20 mouse cellular contexts compared by ENCODE assay signal in genomic region chr1:52161151-52161550, GRCm38 (mm10). TPM values are rescaled to one million over a fixed set of nuclear protein-coding genes. Genes with fewer than 3 reads are reported as not detected.
DNase-seq lines count a peak whose midpoint lies in the region; ATAC-seq and TF ChIP-seq lines count a peak whose summit lies in the region.
"Had no signal": no experiment of that assay in that cellular context is flagged by ENCODE, and none has a peak within 500 bp of the region (broad histone marks: within the 10 kb centered on the region; RNA-seq: fewer than 3 reads in every experiment).

No protein-coding gene starts in this region.

- no peak overlapping the region for H3K4me2 ChIP-seq in forebrain, embryonic 15.5 days (replicated peaks)
- H3K4me2 ChIP-seq in stomach, postnatal 0 days (replicated peaks; ENCODE audit: low read depth), result no peak overlapping the region
- H3K4me2 ChIP-seq: embryonic facial prominence, embryonic 13.5 days; heart, embryonic 11.5 days; heart, embryonic 15.5 days; hindbrain, embryonic 14.5 days had no signal

- peak; percentile 46 for DNase-seq in adrenal gland, adult 2 months
- DNase-seq in adrenal gland, postnatal 25 days, result no peak
- peak; percentile 10 for DNase-seq in forebrain, embryonic 10.5 days (ENCODE audit: extremely low spot score, low spot score)
- DNase-seq in left cerebral cortex, adult 2 months (ENCODE audit: extremely low spot score in 1 of 2, low spot score in 2 of 2), result no peak
- no peak for DNase-seq in left cerebral cortex, postnatal 25 days (ENCODE audit: low spot score in 2 of 2)
- peak; percentile 7 for DNase-seq in stomach, postnatal 0 days (ENCODE audit: low spot score)
- DNase-seq: cerebellum, adult 11 months; cerebellum, adult 9-10 months; cerebellum, postnatal 36 days; gastrocnemius, postnatal 10 days; heart, postnatal 14 days had no signal

- H3K27me3 ChIP-seq in forebrain, embryonic 10.5 days (ENCODE audit: poor library complexity, severe bottlenecking), result no peaks in the 10 kb centered on the region
- H3K27me3 ChIP-seq in forebrain, embryonic 15.5 days, result no peaks in the 10 kb centered on the region
- H3K27me3 ChIP-seq in stomach, postnatal 0 days (ENCODE audit: control insufficient read depth, insufficient read depth, low read length), result no peaks in the 10 kb centered on the region
- H3K27me3 ChIP-seq: embryonic facial prominence, embryonic 13.5 days; heart, embryonic 15.5 days had no signal

- 91% methylated on average over 8 of the region's 8 CpGs for WGBS in forebrain, embryonic 10.5 days
- 93% methylated on average over 8 of the region's 8 CpGs for WGBS in forebrain, embryonic 15.5 days
- WGBS in stomach, postnatal 0 days, result 89% methylated on average over 8 of the region's 8 CpGs

- ATAC-seq in forebrain, embryonic 15.5 days (replicated peaks), result no peak
- ATAC-seq in stomach, postnatal 0 days (ENCODE audit: low FRiP score, low TSS enrichment), result no peak
- ATAC-seq: forebrain, embryonic 14.5 days; intestine, embryonic 16.5 days had no signal

- intact Hi-C loops in left cerebral cortex, adult 2 months (cut with DNase I), result no loop called here
- intact Hi-C loops in left cerebral cortex, postnatal 25 days (cut with DNase I), result loop anchor here (5.0 kb wide), 1 partner anchor 121 kb away; no protein-coding TSS in a partner anchor

- TF ChIP-seq CTCF in left cerebral cortex, adult 2 months (IDR thresholded peaks at IDR 0.05), result no peak
- TF ChIP-seq CTCF in stomach, postnatal 0 days (IDR thresholded peaks at IDR 0.05; ENCODE audit: low read depth), result no peak

- no peak overlapping the region for H3K4me3 ChIP-seq in forebrain, embryonic 10.5 days
- H3K4me3 ChIP-seq in forebrain, embryonic 15.5 days, result no peak overlapping the region
- no peak overlapping the region for H3K4me3 ChIP-seq in left cerebral cortex, adult 2 months
- no peak overlapping the region for H3K4me3 ChIP-seq in stomach, postnatal 0 days (ENCODE audit: low read depth, low read length)
- H3K4me3 ChIP-seq: embryonic facial prominence, embryonic 13.5 days; heart, adult 2 months; heart, embryonic 15.5 days; hindbrain, embryonic 10.5 days had no signal

- H3K9me3 ChIP-seq in forebrain, embryonic 10.5 days, result no peaks in the 10 kb centered on the region
- no peaks in the 10 kb centered on the region for H3K9me3 ChIP-seq in forebrain, embryonic 15.5 days
- H3K9me3 ChIP-seq in stomach, postnatal 0 days (ENCODE audit: control insufficient read depth, low read length), result no peaks in the 10 kb centered on the region
- H3K9me3 ChIP-seq: embryonic facial prominence, embryonic 13.5 days; heart, embryonic 15.5 days; hindbrain, embryonic 10.5 days had no signal

- H3K4me1 ChIP-seq in forebrain, embryonic 10.5 days, result no peaks in the 10 kb centered on the region
- H3K4me1 ChIP-seq in forebrain, embryonic 15.5 days, result no peaks in the 10 kb centered on the region
- H3K4me1 ChIP-seq in stomach, postnatal 0 days (replicated peaks; ENCODE audit: control insufficient read depth, insufficient read depth), result no peaks in the 10 kb centered on the region
- H3K4me1 ChIP-seq: hindbrain, embryonic 10.5 days had no signal

- H3K27ac ChIP-seq in forebrain, embryonic 10.5 days, result no peak overlapping the region
- H3K27ac ChIP-seq in forebrain, embryonic 15.5 days (replicated peaks), result no peak overlapping the region
- peak overlapping the region; percentile 11; the same call in 1 of the 2 replicates for H3K27ac ChIP-seq in left cerebral cortex, adult 2 months
- no peak overlapping the region for H3K27ac ChIP-seq in stomach, postnatal 0 days (replicated peaks)
- H3K27ac ChIP-seq: embryonic facial prominence, embryonic 13.5 days; heart, adult 2 months; heart, embryonic 15.5 days; hindbrain, embryonic 10.5 days; hindbrain, embryonic 14.5 days had no signal

- TF ChIP-seq EP300 in stomach, postnatal 0 days (optimal IDR thresholded peaks at IDR 0.05), result no peak

- H3K36me3 ChIP-seq in forebrain, embryonic 10.5 days (replicated peaks), result peaks cover 10% of the 10 kb centered on the region; the same call in 1 of the 2 replicates
- peaks cover 5% of the 10 kb centered on the region for H3K36me3 ChIP-seq in forebrain, embryonic 15.5 days
- no peaks in the 10 kb centered on the region for H3K36me3 ChIP-seq in stomach, postnatal 0 days (ENCODE audit: control insufficient read depth, insufficient read depth, low read length)

- H3K9ac ChIP-seq in forebrain, embryonic 15.5 days (replicated peaks), result no peak overlapping the region
- no peak overlapping the region for H3K9ac ChIP-seq in stomach, postnatal 0 days (ENCODE audit: low read length)
- H3K9ac ChIP-seq: embryonic facial prominence, embryonic 13.5 days; heart, embryonic 15.5 days; hindbrain, embryonic 14.5 days had no signal

RNA-seq across cellular contexts. Expression of gene Stat1, which starts 41.9 kb away (rescaled TPM):
- 100 to 1,000 TPM in 1 of 2 experiments, 10 to 100 TPM in 1; 79.2 to 131 TPM for total RNA-seq in adrenal gland, adult 2 months (2021)
- 97.2 and 127 TPM in 2 replicates for polyA plus RNA-seq in adrenal gland, adult 2 months (2012; rRNA removed)
- 68.7 and 94.5 TPM in 2 replicates for total RNA-seq in adrenal gland, postnatal 25 days (2021)
- 11.9 and 12.3 TPM in 2 replicates for polyA plus RNA-seq in forebrain, embryonic 10.5 days (2016; fragmentation: Nextera tagmentation; extraction: Ambion mirVana)
- 10.0 and 11.4 TPM in 2 replicates for polyA plus RNA-seq in forebrain, embryonic 15.5 days (2015; fragmentation: Nextera tagmentation; extraction: Ambion mirVana)
- 10 to 100 TPM; 18.0 to 18.3 TPM for total RNA-seq in left cerebral cortex, adult 2 months (2021)
- 10 to 100 TPM; 16.2 to 17.4 TPM for total RNA-seq in left cerebral cortex, postnatal 25 days (2021)
- polyA plus RNA-seq in stomach, postnatal 0 days (2015; fragmentation: Nextera tagmentation; extraction: Ambion mirVana), result 22.2 and 24.0 TPM in 2 replicates

Comparison
In these comparisons a context has a peak if more than half of its experiments do, and no peak if none do; other contexts are left out.
1. DNase-seq: peak in adrenal gland, adult 2 months (single experiment), forebrain, embryonic 10.5 days (single experiment) and stomach, postnatal 0 days (single experiment); none in adrenal gland, postnatal 25 days (single experiment), left cerebral cortex, adult 2 months (0 of 2) and left cerebral cortex, postnatal 25 days (0 of 2).